Mouse (Mus musculus) olfactory bulb, adult 2 months (tissue): Measurements from ENCODE around the gene Acsbg1.

Source experiments
- CTCF ChIP-seq: fragments of 200-500 bp; IDR thresholded peaks from 2 replicates; pipeline ENCODE4 v1.5.1; 2012; ENCODE audit warnings: low read depth, mild to moderate bottlenecking, low read length, moderate library complexity; ENCODE audit not compliant: insufficient read depth
- POLR2A ChIP-seq: fragments of 200-500 bp; IDR thresholded peaks from 2 replicates; pipeline ENCODE4 v1.6.1; 2012; ENCODE audit warnings: mild to moderate bottlenecking, low read depth, low read length, moderate library complexity; ENCODE audit not compliant: insufficient read depth

- no peak for TF ChIP-seq CTCF
- no peak for TF ChIP-seq POLR2A
These were observed 43.9 kb upstream of the Acsbg1 start for GRCm38 (mm10) chr9:54705561-54705960.
